Mouse (Mus musculus) kidney, postnatal 0 days (tissue): Measurements from ENCODE around the gene Pgd. TPM values are rescaled to one million over a fixed set of nuclear protein-coding genes. Genes with fewer than 3 reads are reported as not detected.
"Not testable (repeated sequence)": the region's sequence is repeated elsewhere in the genome, so short reads cannot be mapped to it uniquely, and the experiment has no call there.

Source experiments
- ATAC-seq: fragments of 200-750 bp; cut with Nextera tagmentation; replicated peaks from 2 replicates; pipeline ENCODE4 v1.8.0; 2017; ENCODE audit warnings: low read depth, moderate number of reproducible peaks, moderate TSS enrichment, moderate library complexity; ENCODE audit not compliant: low FRiP score
- DNase-seq: peaks from one replicate; pipeline ENCODE4 v3.0.0-alpha.2; 2016; ENCODE audit warnings: low spot score
- H3K27ac ChIP-seq: fragments of 300-500 bp; sonication (generic); 2 replicates; pipeline ENCODE4 v1.5.1; 2014; ENCODE audit warnings: mild to moderate bottlenecking
- H3K27me3 ChIP-seq: fragments of 300-500 bp; sonication (generic); 2 replicates; pipeline ENCODE4 v1.6.1; 2014; ENCODE audit warnings: low read length, mixed read lengths; ENCODE audit not compliant: insufficient read depth
- H3K36me3 ChIP-seq: fragments of 300-500 bp; sonication (generic); 2 replicates; pipeline ENCODE4 v1.6.1; 2014; ENCODE audit warnings: low read length, mixed read lengths; ENCODE audit not compliant: insufficient read depth
- H3K4me1 ChIP-seq: fragments of 300-500 bp; sonication (generic); replicated peaks from 2 replicates; pipeline ENCODE4 v1.6.1; 2014; ENCODE audit warnings: antibody characterized with exemption, low read length, mixed read lengths; ENCODE audit not compliant: insufficient read depth
- H3K4me2 ChIP-seq: fragments of 300-500 bp; sonication (generic); 2 replicates; pipeline ENCODE4 v1.6.1; 2014; ENCODE audit warnings: mild to moderate bottlenecking, low read length, moderate library complexity, mixed read lengths
- H3K4me3 ChIP-seq: fragments of 300-500 bp; sonication (generic); replicated peaks from 2 replicates; pipeline ENCODE4 v1.5.1; 2014; ENCODE audit warnings: low read depth, low read length
- H3K9ac ChIP-seq: fragments of 300-500 bp; sonication (generic); 2 replicates; pipeline ENCODE4 v1.6.1; 2014; ENCODE audit warnings: low read depth, low read length
- H3K9me3 ChIP-seq: fragments of 300-500 bp; sonication (generic); replicated peaks from 2 replicates; pipeline ENCODE4 v1.6.1; 2016; ENCODE audit warnings: low read length, inconsistent platforms, mixed read lengths
- CTCF ChIP-seq: IDR thresholded peaks from 2 replicates; pipeline ENCODE4 v1.5.1; 2016; ENCODE audit warnings: antibody characterized with exemption, low read depth, mild to moderate bottlenecking, moderate library complexity
- WGBS: fragments of 180-500 bp; shearing (Covaris S2); extraction: QIAGEN DNeasy Blood & Tissue Kit; methylation state at CpG from one replicate; pipeline ENCODE4 v1.1.7; 2014; 5-methylcytosine and 5-hydroxymethylcytosine counted together
- polyA plus RNA-seq: library from polyadenylated mRNA; unstranded; fragments of >200 nt; fragmentation: Nextera tagmentation; extraction: Ambion mirVana; gene quantifications from 2 replicates; pipeline ENCODE4 v1.2.1, GENCODE M21; 2015

The Pgd gene
- polyA plus RNA-seq, 1 experiment from 2014 or later: 95.4 TPM

- Histone ChIP-seq H3K9me3 (no peaks in the 10 kb centered on the region), H3K4me1 (no peaks in the 10 kb centered on the region), H3K27me3 (no peaks in the 10 kb centered on the region), H3K4me3 (no peak overlapping the region), H3K4me2 (no peak overlapping the region), H3K36me3 (no peaks in the 10 kb centered on the region), H3K9ac (no peak overlapping the region), H3K27ac (no peak overlapping the region)
- DNase-seq (no peak), ATAC-seq (no peak)
- WGBS: 62% methylated on average over 5 of the region's 5 CpGs
- no peak for TF ChIP-seq CTCF
Observed at GRCm38 (mm10) chr4:149123432-149123831, 43.1 kb downstream of the Pgd start.

GRCm38 (mm10) chr4:149119978-149120562, 46.5 kb downstream of the Pgd start:
- not testable (repeated sequence) for H3K4me3 ChIP-seq, H3K9me3 ChIP-seq, H3K4me1 ChIP-seq, H3K9ac ChIP-seq, DNase-seq, H3K27me3 ChIP-seq, H3K27ac ChIP-seq, H3K36me3 ChIP-seq, H3K4me2 ChIP-seq, ATAC-seq
- WGBS: 83% methylated on average over 12 of the region's 12 CpGs

- Histone ChIP-seq H3K27ac (peak within 1 kb of the TSS; percentile 51; the same call in 1 of the 2 replicates), H3K4me2 (peak within 1 kb of the TSS; percentile 83), H3K36me3 (peaks cover 3% of the 10 kb centered on the region; the same call in 1 of the 2 replicates), H3K4me3 (peak within 1 kb of the TSS; percentile 84), H3K4me1 (peaks cover 6% of the 10 kb centered on the region; the same call in 1 of the 2 replicates), H3K9me3 (no peaks in the 10 kb centered on the region), H3K9ac (peak within 1 kb of the TSS; percentile 66), H3K27me3 (no peaks in the 10 kb centered on the region)
- peak; percentile 78 for ATAC-seq
- TF ChIP-seq CTCF: peak; percentile 16; the same call in 1 of the 2 replicates
- under 1% methylated on average over 35 of the region's 35 CpGs for WGBS
- peak; percentile 94 for DNase-seq
Observed at GRCm38 (mm10) chr4:149103875-149104561, 62.6 kb downstream of the Pgd start, which contains the start of gene Dffa. Gene Dffa (plus strand): TSS chr4:149104146.

GRCm38 (mm10) chr4:149101456-149101855, 65.1 kb downstream of the Pgd start:
- ATAC-seq (no peak), DNase-seq (no peak)
- H3K27me3 ChIP-seq: no peaks in the 10 kb centered on the region
- no peak overlapping the region for H3K4me3 ChIP-seq
- no peak overlapping the region for H3K9ac ChIP-seq
- no peak for TF ChIP-seq CTCF
- H3K4me1 ChIP-seq: peaks cover 13% of the 10 kb centered on the region
- H3K27ac ChIP-seq: no peak overlapping the region
- H3K4me2 ChIP-seq: no peak overlapping the region
- H3K9me3 ChIP-seq: no peaks in the 10 kb centered on the region
- 73% methylated on average over 3 of the region's 3 CpGs for WGBS
- H3K36me3 ChIP-seq: no peaks in the 10 kb centered on the region

- not testable (repeated sequence) for H3K36me3 ChIP-seq, H3K27me3 ChIP-seq, H3K27ac ChIP-seq, DNase-seq, H3K9ac ChIP-seq, H3K4me2 ChIP-seq, ATAC-seq, H3K9me3 ChIP-seq, H3K4me3 ChIP-seq
- WGBS: 91% methylated on average over 12 of the region's 12 CpGs
- peaks cover 13% of the 10 kb centered on the region for H3K4me1 ChIP-seq
Observed at GRCm38 (mm10) chr4:149100449-149100848, 66.1 kb downstream of the Pgd start.

Other genes with a start within 250 kb of the Pgd start
- gene Pex14, start 66.9 kb downstream of the Pgd start, polyA plus RNA-seq: 55.6 and 61.6 TPM in 2 replicates
- 30.3 and 32.9 TPM in 2 replicates for gene Dffa, start 62.6 kb downstream of the Pgd start, polyA plus RNA-seq
- gene Cort, start 40.0 kb downstream of the Pgd start, polyA plus RNA-seq: 0.18 TPM in 1 of 2 replicates, not detected in the other
- 25.3 and 28.3 TPM in 2 replicates for gene Cenps, start 29.1 kb downstream of the Pgd start, polyA plus RNA-seq
- gene Kif1b, start 140.9 kb upstream of the Pgd start, polyA plus RNA-seq: 19.8 and 19.9 TPM in 2 replicates